Mouse (Mus musculus) bone marrow macrophage, adult 2 months (primary cell): ENCODE results near the gene Krt18.

ENCODE experiments used
- CTCF ChIP-seq: IDR thresholded peaks from 2 replicates; pipeline ENCODE4 v1.5.1; 2012; ENCODE audit warnings: low read depth, mild to moderate bottlenecking, low read length, moderate library complexity
- POLR2A ChIP-seq: IDR thresholded peaks from 2 replicates; pipeline ENCODE4 v1.6.1; 2012; ENCODE audit warnings: mild to moderate bottlenecking, low read depth, low read length, borderline replicate concordance

DNA sequence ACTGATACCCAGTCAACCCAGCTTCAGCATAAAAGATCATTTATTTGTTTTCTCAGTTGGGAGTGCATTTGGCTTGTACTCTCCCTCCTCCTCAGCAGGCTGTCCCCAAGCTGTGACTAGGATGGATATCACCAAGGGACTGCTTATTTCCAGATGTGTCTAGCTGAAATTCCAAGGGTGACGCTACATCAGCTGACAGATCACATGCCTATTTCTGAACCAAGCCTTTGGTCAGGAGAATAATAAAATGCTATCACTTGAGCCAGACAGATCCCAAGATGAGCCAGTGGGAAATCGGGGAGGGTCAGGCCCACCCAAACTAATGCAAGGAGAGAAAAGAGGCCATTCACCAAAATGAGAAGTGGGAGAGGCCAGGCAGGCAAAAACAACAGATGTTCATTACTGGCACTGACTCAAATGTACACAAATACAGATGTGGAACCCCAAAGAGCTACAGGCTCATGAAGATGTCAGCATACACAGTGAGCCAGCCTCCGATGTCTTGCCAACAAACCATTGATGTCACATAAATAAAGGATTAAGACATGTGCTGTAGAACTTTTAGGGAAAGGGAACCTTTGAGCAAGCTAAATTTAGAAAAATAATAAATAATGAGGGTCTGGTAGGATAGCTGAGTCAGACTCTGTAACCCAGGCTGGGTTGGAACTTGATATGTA is 17.3 kb upstream of the Krt18 start:
- TF ChIP-seq CTCF (no peak), POLR2A (no peak)
